Mouse (Mus musculus): ENCODE measurements around the gene Pid1. TPM values are rescaled to one million over a fixed set of nuclear protein-coding genes. Genes with fewer than 3 reads are reported as not detected.
"Not testable (repeated sequence)": the region's sequence is repeated elsewhere in the genome, so short reads cannot be mapped to it uniquely, and the experiment has no call there.

The Pid1 gene
- polyA plus RNA-seq, 1 experiment from 2014 or later, result 14.3 TPM

GRCm38 (mm10) chr1:84331861-84332260 lies 32.1 kb downstream of the Pid1 start:
- H3K9me3 ChIP-seq (ENCODE audit: control insufficient read depth, low read length); H3K4me2 ChIP-seq (ENCODE audit: low read depth, low read length); H3K4me3 ChIP-seq (ENCODE audit: low read length); H3K27ac ChIP-seq (ENCODE audit: low read length); ATAC-seq (ENCODE audit: low read depth); H3K9ac ChIP-seq (ENCODE audit: low read length); H3K27me3 ChIP-seq (ENCODE audit: control insufficient read depth, insufficient read depth, low read depth, low read length); H3K36me3 ChIP-seq (ENCODE audit: control insufficient read depth, insufficient read depth, low read length); H3K4me1 ChIP-seq (replicated peaks; ENCODE audit: control insufficient read depth, insufficient read depth, low read length): not testable (repeated sequence)
- WGBS, result 85% methylated on average over 11 of the region's 12 CpGs

GRCm38 (mm10) chr1:84325309-84325708 lies 38.7 kb downstream of the Pid1 start:
- H3K4me2 ChIP-seq (ENCODE audit: low read depth, low read length), result no peak overlapping the region
- H3K4me3 ChIP-seq (ENCODE audit: low read length), result no peak overlapping the region
- no peaks in the 10 kb centered on the region for H3K36me3 ChIP-seq (ENCODE audit: control insufficient read depth, insufficient read depth, low read length)
- no peaks in the 10 kb centered on the region for H3K9me3 ChIP-seq (ENCODE audit: control insufficient read depth, low read length)
- no peaks in the 10 kb centered on the region for H3K27me3 ChIP-seq (ENCODE audit: control insufficient read depth, insufficient read depth, low read depth, low read length)
- H3K4me1 ChIP-seq (replicated peaks; ENCODE audit: control insufficient read depth, insufficient read depth, low read length), result no peaks in the 10 kb centered on the region
- ATAC-seq (ENCODE audit: low read depth), result no peak
- WGBS, result 22% methylated on average over 3 of the region's 3 CpGs
- no peak overlapping the region for H3K9ac ChIP-seq (ENCODE audit: low read length)
- H3K27ac ChIP-seq (ENCODE audit: low read length), result no peak overlapping the region

- Histone ChIP-seq H3K4me3 (ENCODE audit: low read length) (no peak overlapping the region), H3K9ac (ENCODE audit: low read length) (no peak overlapping the region), H3K4me1 (replicated peaks; ENCODE audit: control insufficient read depth, insufficient read depth, low read length) (no peaks in the 10 kb centered on the region), H3K4me2 (ENCODE audit: low read depth, low read length) (no peak overlapping the region), H3K9me3 (ENCODE audit: control insufficient read depth, low read length) (no peaks in the 10 kb centered on the region), H3K27ac (ENCODE audit: low read length) (no peak overlapping the region), H3K36me3 (ENCODE audit: control insufficient read depth, insufficient read depth, low read length) (no peaks in the 10 kb centered on the region), H3K27me3 (ENCODE audit: control insufficient read depth, insufficient read depth, low read depth, low read length) (no peaks in the 10 kb centered on the region)
- 53% methylated on average over 4 of the region's 4 CpGs for WGBS
- ATAC-seq (ENCODE audit: low read depth), result no peak
Observed at GRCm38 (mm10) chr1:84321327-84321726, 42.7 kb downstream of the Pid1 start.

GRCm38 (mm10) chr1:84318569-84318968 lies 45.4 kb downstream of the Pid1 start:
- H3K9me3 ChIP-seq (ENCODE audit: control insufficient read depth, low read length), result no peaks in the 10 kb centered on the region
- no peak overlapping the region for H3K4me2 ChIP-seq (ENCODE audit: low read depth, low read length)
- WGBS, result 67% methylated on average over 1 of the region's 1 CpGs
- H3K27ac ChIP-seq (ENCODE audit: low read length), result no peak overlapping the region
- no peak overlapping the region for H3K9ac ChIP-seq (ENCODE audit: low read length)
- H3K36me3 ChIP-seq (ENCODE audit: control insufficient read depth, insufficient read depth, low read length), result no peaks in the 10 kb centered on the region
- no peaks in the 10 kb centered on the region for H3K4me1 ChIP-seq (replicated peaks; ENCODE audit: control insufficient read depth, insufficient read depth, low read length)
- no peaks in the 10 kb centered on the region for H3K27me3 ChIP-seq (ENCODE audit: control insufficient read depth, insufficient read depth, low read depth, low read length)
- no peak for ATAC-seq (ENCODE audit: low read depth)
- H3K4me3 ChIP-seq (ENCODE audit: low read length), result no peak overlapping the region

- no peak overlapping the region for H3K4me3 ChIP-seq (ENCODE audit: low read length)
- H3K36me3 ChIP-seq (ENCODE audit: control insufficient read depth, insufficient read depth, low read length), result no peaks in the 10 kb centered on the region
- no peaks in the 10 kb centered on the region for H3K4me1 ChIP-seq (replicated peaks; ENCODE audit: control insufficient read depth, insufficient read depth, low read length)
- H3K9me3 ChIP-seq (ENCODE audit: control insufficient read depth, low read length), result no peaks in the 10 kb centered on the region
- 83% methylated on average over 1 of the region's 1 CpGs for WGBS
- no peak for ATAC-seq (ENCODE audit: low read depth)
- H3K4me2 ChIP-seq (ENCODE audit: low read depth, low read length), result no peak overlapping the region
- no peak overlapping the region for H3K9ac ChIP-seq (ENCODE audit: low read length)
- no peak overlapping the region for H3K27ac ChIP-seq (ENCODE audit: low read length)
- H3K27me3 ChIP-seq (ENCODE audit: control insufficient read depth, insufficient read depth, low read depth, low read length), result no peaks in the 10 kb centered on the region
Observed at GRCm38 (mm10) chr1:84317827-84318226, 46.2 kb downstream of the Pid1 start.

GRCm38 (mm10) chr1:84309966-84310460 lies 54.0 kb downstream of the Pid1 start:
- Histone ChIP-seq H3K9ac (ENCODE audit: low read length) (no peak overlapping the region), H3K36me3 (ENCODE audit: control insufficient read depth, insufficient read depth, low read length) (no peaks in the 10 kb centered on the region), H3K4me3 (ENCODE audit: low read length) (no peak overlapping the region), H3K27ac (ENCODE audit: low read length) (no peak overlapping the region), H3K4me1 (replicated peaks; ENCODE audit: control insufficient read depth, insufficient read depth, low read length) (no peaks in the 10 kb centered on the region), H3K4me2 (ENCODE audit: low read depth, low read length) (no peak overlapping the region), H3K27me3 (ENCODE audit: control insufficient read depth, insufficient read depth, low read depth, low read length) (no peaks in the 10 kb centered on the region), H3K9me3 (ENCODE audit: control insufficient read depth, low read length) (no peaks in the 10 kb centered on the region)
- WGBS, result 52% methylated on average over 2 of the region's 2 CpGs
- ATAC-seq (ENCODE audit: low read depth), result no peak

GRCm38 (mm10) chr1:84305713-84306421 lies 58.1 kb downstream of the Pid1 start:
- no peak overlapping the region for H3K4me2 ChIP-seq (ENCODE audit: low read depth, low read length)
- WGBS, result 60% methylated on average over 16 of the region's 16 CpGs

GRCm38 (mm10) chr1:84302788-84303187 lies 61.2 kb downstream of the Pid1 start:
- no peaks in the 10 kb centered on the region for H3K36me3 ChIP-seq (ENCODE audit: control insufficient read depth, insufficient read depth, low read length)
- WGBS, result 33% methylated on average over 3 of the region's 3 CpGs
- H3K4me3 ChIP-seq (ENCODE audit: low read length), result no peak overlapping the region
- H3K9ac ChIP-seq (ENCODE audit: low read length), result no peak overlapping the region
- H3K4me1 ChIP-seq (replicated peaks; ENCODE audit: control insufficient read depth, insufficient read depth, low read length), result no peaks in the 10 kb centered on the region
- peak; percentile 69 for ATAC-seq (ENCODE audit: low read depth)
- H3K9me3 ChIP-seq (ENCODE audit: control insufficient read depth, low read length), result no peaks in the 10 kb centered on the region
- no peak overlapping the region for H3K27ac ChIP-seq (ENCODE audit: low read length)
- H3K4me2 ChIP-seq (ENCODE audit: low read depth, low read length), result no peak overlapping the region
- no peaks in the 10 kb centered on the region for H3K27me3 ChIP-seq (ENCODE audit: control insufficient read depth, insufficient read depth, low read depth, low read length)

More at GRCm38 (mm10) chr1:84305713-84306421, 58.1 kb downstream of the Pid1 start:
- H3K9ac ChIP-seq (ENCODE audit: low read length), result no peak overlapping the region
- no peak overlapping the region for H3K4me3 ChIP-seq (ENCODE audit: low read length)
- H3K9me3 ChIP-seq (ENCODE audit: control insufficient read depth, low read length), result no peaks in the 10 kb centered on the region
- ATAC-seq (ENCODE audit: low read depth), result peak; percentile 76; the same call in 1 of the 2 replicates
- no peaks in the 10 kb centered on the region for H3K36me3 ChIP-seq (ENCODE audit: control insufficient read depth, insufficient read depth, low read length)
- no peaks in the 10 kb centered on the region for H3K27me3 ChIP-seq (ENCODE audit: control insufficient read depth, insufficient read depth, low read depth, low read length)
- H3K4me1 ChIP-seq (replicated peaks; ENCODE audit: control insufficient read depth, insufficient read depth, low read length), result no peaks in the 10 kb centered on the region
- H3K27ac ChIP-seq (ENCODE audit: low read length), result peak overlapping the region; percentile 27; the same call in 1 of the 2 replicates

GRCm38 (mm10) chr1:84299719-84300118 lies 64.3 kb downstream of the Pid1 start:
- 82% methylated on average over 1 of the region's 1 CpGs for WGBS
- no peak overlapping the region for H3K4me2 ChIP-seq (ENCODE audit: low read depth, low read length)
- no peak overlapping the region for H3K27ac ChIP-seq (ENCODE audit: low read length)
- no peak overlapping the region for H3K9ac ChIP-seq (ENCODE audit: low read length)
- no peaks in the 10 kb centered on the region for H3K4me1 ChIP-seq (replicated peaks; ENCODE audit: control insufficient read depth, insufficient read depth, low read length)
- no peak for ATAC-seq (ENCODE audit: low read depth)
- H3K9me3 ChIP-seq (ENCODE audit: control insufficient read depth, low read length), result no peaks in the 10 kb centered on the region
- no peaks in the 10 kb centered on the region for H3K36me3 ChIP-seq (ENCODE audit: control insufficient read depth, insufficient read depth, low read length)
- no peaks in the 10 kb centered on the region for H3K27me3 ChIP-seq (ENCODE audit: control insufficient read depth, insufficient read depth, low read depth, low read length)
- H3K4me3 ChIP-seq (ENCODE audit: low read length), result no peak overlapping the region
